Mouse (Mus musculus) cortical plate, adult 2 months (tissue): ENCODE results near the gene Uhrf1. TPM values are rescaled to one million over a fixed set of nuclear protein-coding genes. Genes with fewer than 3 reads are reported as not detected.

ENCODE experiments used
- H3K27ac ChIP-seq: fragments of 200-500 bp; 2 replicates; pipeline ENCODE4 v1.5.1; 2012; ENCODE audit warnings: low read length, control low read depth, inconsistent platforms; ENCODE audit not compliant: insufficient read depth
- H3K4me1 ChIP-seq: fragments of 200-500 bp; 2 replicates; pipeline ENCODE4 v1.6.1; 2011; ENCODE audit warnings: low read length; ENCODE audit not compliant: control insufficient read depth, insufficient read depth
- H3K4me3 ChIP-seq: fragments of 200-500 bp; 2 replicates; pipeline ENCODE4 v1.5.1; 2011; ENCODE audit warnings: mild to moderate bottlenecking, low read length, control low read depth; ENCODE audit not compliant: insufficient read depth
- CTCF ChIP-seq: fragments of 200-500 bp; IDR thresholded peaks from 2 replicates; pipeline ENCODE4 v1.5.1; 2011; ENCODE audit warnings: mild to moderate bottlenecking, control low read depth, low read length; ENCODE audit not compliant: insufficient read depth; ENCODE audit errors: extremely low read depth
- POLR2A ChIP-seq: fragments of 200-500 bp; IDR thresholded peaks from 2 replicates; pipeline ENCODE4 v1.6.1; 2011; ENCODE audit warnings: mild to moderate bottlenecking, low read length, control low read depth; ENCODE audit not compliant: insufficient read depth; ENCODE audit errors: extremely low read depth
- polyA plus RNA-seq: library from polyadenylated mRNA; depleted of rRNA; stranded (reverse); fragments of >200 nt; gene quantifications from 2 replicates; pipeline ENCODE4 v1.2.3, GENCODE M21; 2012

Uhrf1 gene
- polyA plus RNA-seq, 1 experiment, result 1.8 TPM

- Histone ChIP-seq H3K27ac (no peak overlapping the region), H3K4me1 (no peaks in the 10 kb centered on the region), H3K4me3 (no peak overlapping the region)
- TF ChIP-seq POLR2A (no peak), CTCF (no peak)
Measured at GRCm38 (mm10) chr17:56308088-56308487, 5.0 kb downstream of the Uhrf1 start.

- Histone ChIP-seq H3K4me1 (no peaks in the 10 kb centered on the region), H3K4me3 (no peak overlapping the region), H3K27ac (no peak overlapping the region)
- TF ChIP-seq POLR2A (no peak), CTCF (no peak)
Measured at GRCm38 (mm10) chr17:56309191-56309945, 6.2 kb downstream of the Uhrf1 start.

GRCm38 (mm10) chr17:56324419-56324818, 21.3 kb downstream of the Uhrf1 start:
- no peak for TF ChIP-seq POLR2A
- no peak for TF ChIP-seq CTCF
- H3K4me3 ChIP-seq, result no peak overlapping the region
- H3K27ac ChIP-seq, result no peak overlapping the region
- peaks cover 6% of the 10 kb centered on the region; the same call in 1 of the 2 replicates for H3K4me1 ChIP-seq

- 0 out of 2 replicates have a peak within 1 kb of the TSS, but pooled peaks have one; percentile 7 for H3K27ac ChIP-seq
- H3K4me1 ChIP-seq, result peaks cover 9% of the 10 kb centered on the region; the same call in 1 of the 2 replicates
- H3K4me3 ChIP-seq, result peak within 1 kb of the TSS; percentile 87
- peak; percentile 86 for TF ChIP-seq POLR2A
- TF ChIP-seq CTCF, result no peak
Measured at GRCm38 (mm10) chr17:56325450-56326152, 22.5 kb downstream of the Uhrf1 start, which contains the start of gene Kdm4b. Kdm4b (plus strand) TSS chr17:56326062.

- TF ChIP-seq POLR2A, result no peak
- no peak for TF ChIP-seq CTCF
Measured at GRCm38 (mm10) chr17:56326153-56327147, 23.3 kb downstream of the Uhrf1 start.

DNA sequence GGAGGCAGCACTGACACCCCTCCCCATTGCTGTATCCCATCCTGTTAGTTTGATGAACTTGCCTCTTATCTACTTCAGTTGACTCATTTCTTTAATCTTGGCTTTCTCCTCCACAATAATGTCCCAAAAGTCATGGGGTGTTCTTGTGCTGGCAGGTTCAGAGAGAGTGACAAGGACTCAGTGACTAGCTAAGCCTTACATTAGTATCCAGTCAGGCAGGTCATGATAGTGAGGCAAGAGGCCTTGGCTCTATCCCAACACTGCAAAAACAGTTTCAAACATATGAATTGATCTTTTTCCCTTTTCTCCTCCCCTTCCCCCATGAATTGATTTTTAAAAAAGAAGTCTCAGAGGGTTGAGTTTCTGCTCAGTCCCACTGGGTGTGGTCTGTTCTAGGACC, 26.1 kb downstream of the Uhrf1 start:
- Histone ChIP-seq H3K27ac (no peak overlapping the region), H3K4me3 (no peak overlapping the region), H3K4me1 (peaks cover 9% of the 10 kb centered on the region; the same call in 1 of the 2 replicates)
- TF ChIP-seq POLR2A, result no peak
- no peak for TF ChIP-seq CTCF

More at GRCm38 (mm10) chr17:56326153-56327147, 23.3 kb downstream of the Uhrf1 start:
- Histone ChIP-seq H3K27ac (0 out of 2 replicates have a peak overlapping the region, but pooled peaks have one; percentile 7), H3K4me1 (peaks cover 9% of the 10 kb centered on the region; the same call in 1 of the 2 replicates), H3K4me3 (peak overlapping the region; percentile 87)

DNA sequence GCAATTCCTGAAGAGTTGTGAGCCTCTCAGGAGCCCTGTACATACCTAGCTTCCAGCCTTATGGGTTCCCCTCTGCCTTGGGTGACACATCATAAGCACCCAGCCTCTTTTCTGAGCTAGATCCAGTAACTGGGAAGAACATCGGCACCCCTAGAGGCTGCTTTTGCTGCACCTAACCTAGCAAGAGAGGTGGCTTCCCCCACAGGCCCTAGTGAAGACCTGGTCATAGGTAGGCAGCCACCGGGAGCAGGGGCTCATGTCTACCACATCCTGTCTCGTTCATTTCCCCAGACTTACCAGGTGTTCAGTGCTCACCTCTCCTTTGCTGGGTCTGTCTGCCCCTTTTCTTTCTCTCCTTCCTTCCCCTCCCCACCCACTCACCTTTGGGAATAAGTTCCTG, 27.2 kb downstream of the Uhrf1 start:
- no peak overlapping the region for H3K4me3 ChIP-seq
- no peak for TF ChIP-seq POLR2A
- TF ChIP-seq CTCF, result no peak
- H3K4me1 ChIP-seq, result peaks cover 12% of the 10 kb centered on the region; the same call in 1 of the 2 replicates
- no peak overlapping the region for H3K27ac ChIP-seq

DNA sequence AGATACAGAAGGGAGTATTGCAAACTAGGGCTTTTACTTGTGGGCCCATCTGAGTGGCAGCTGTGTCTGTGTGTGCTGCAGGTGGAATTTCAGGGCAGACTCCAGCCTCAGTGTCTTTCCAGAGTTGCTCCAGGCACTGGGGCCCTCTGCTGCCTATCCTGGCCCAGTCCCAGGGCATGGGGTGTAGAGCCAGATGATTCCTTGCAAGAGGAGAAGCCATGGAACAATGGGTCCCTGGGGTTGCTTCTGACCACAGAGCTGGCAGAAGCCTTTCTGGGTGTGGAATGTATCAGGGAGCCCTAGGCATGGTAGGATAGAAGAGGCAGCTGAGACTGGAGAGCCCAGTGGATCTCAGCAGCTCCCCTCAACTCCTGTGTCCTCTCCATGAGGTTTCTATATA, 28.1 kb downstream of the Uhrf1 start:
- H3K4me3 ChIP-seq, result no peak overlapping the region
- no peak for TF ChIP-seq POLR2A
- TF ChIP-seq CTCF, result no peak
- H3K27ac ChIP-seq, result no peak overlapping the region
- peaks cover 13% of the 10 kb centered on the region; the same call in 1 of the 2 replicates for H3K4me1 ChIP-seq
